Mouse (Mus musculus) megakaryocyte, adult 5-6 weeks (primary cell): ENCODE measurements around the gene Dohh. TPM values are rescaled to one million over a fixed set of nuclear protein-coding genes. Genes with fewer than 3 reads are reported as not detected.

Experiments
- ATAC-seq: 2 replicates; pipeline ENCODE4 v1.8.0; 2016; ENCODE audit warnings: mild to moderate bottlenecking, inconsistent platforms; ENCODE audit not compliant: poor library complexity, severe bottlenecking
- total RNA-seq, 2 experiments: library from RNA; stranded (forward) in 1 of 2; stranded (reverse) in 1 of 2; fragments of 153-499, 151-499 nt in 1 of 2; fragments of 221-1000, 200-1000 nt in 1 of 2; gene quantifications; 2 replicates each; pipeline versions ENCODE4 v1.2.3 to v1.2.4; 2015 to 2017

Gene Dohh
- 5.4 and 5.7 TPM in 2 replicates for total RNA-seq (2015)
- total RNA-seq (2017): 21.9 and 42.4 TPM in 2 replicates

- ATAC-seq: peak; percentile 97
Measured at GRCm38 (mm10) chr10:81383802-81384604, at the start of gene Dohh, which contains the start of gene Gm48551. Gene Dohh, plus strand, starts transcription at chr10:81384428. Gene Gm48551, plus strand, starts transcription at chr10:81384466.

DNA sequence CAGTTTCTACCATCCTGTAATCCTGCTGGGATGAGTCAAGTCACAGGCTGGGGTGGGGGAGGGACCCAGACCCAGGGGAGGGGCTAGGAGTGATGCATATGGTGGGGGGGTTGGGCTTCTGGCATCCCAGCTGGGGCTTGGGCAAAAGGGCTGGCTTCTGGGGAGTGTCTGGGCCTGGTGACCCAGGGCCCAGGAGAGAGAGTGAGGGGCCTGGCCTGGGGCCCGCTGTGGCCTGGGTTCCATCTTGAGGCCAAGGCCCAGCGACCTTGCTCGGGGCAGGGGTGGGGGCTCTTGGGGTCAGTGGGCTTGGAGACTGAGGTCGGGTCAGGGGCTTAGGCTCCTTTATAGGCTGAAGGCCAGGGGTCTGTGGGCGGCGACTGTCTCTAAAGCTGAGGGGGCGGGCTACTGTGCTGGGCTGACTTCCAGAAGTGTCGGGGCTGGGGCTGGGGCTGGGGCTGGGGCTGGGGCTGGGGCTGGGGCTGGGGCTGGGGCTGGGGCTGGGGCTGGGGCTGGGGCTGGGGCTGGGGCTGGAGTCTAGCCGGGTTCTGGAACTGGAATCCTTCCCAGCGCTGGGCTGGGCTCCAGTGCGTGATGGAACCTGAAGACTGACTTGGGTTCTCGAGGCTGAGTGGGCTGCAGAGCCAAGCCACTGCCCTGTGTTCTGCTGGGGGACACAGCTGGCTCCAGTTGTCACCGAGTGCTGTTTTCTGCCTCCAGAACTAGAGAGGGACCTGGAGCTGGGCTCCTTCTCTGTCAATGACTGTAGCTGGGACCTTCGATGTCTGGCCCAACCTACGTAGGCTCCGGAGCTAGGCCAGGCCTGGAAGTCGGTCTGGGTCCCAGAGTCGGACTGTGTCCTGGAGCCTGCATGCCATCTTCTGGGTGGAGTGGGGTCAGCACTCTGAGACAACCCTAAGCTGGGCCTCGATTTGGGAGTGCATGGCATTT lies 48.6 kb upstream of the Dohh start:
- ATAC-seq: no peak

- ATAC-seq: no peak
Measured at GRCm38 (mm10) chr10:81336558-81336957, 47.7 kb upstream of the Dohh start.

- ATAC-seq: no peak
Measured at GRCm38 (mm10) chr10:81340551-81341332, 43.5 kb upstream of the Dohh start.

- ATAC-seq: peak; percentile 76
Measured at GRCm38 (mm10) chr10:81341333-81341949, 42.8 kb upstream of the Dohh start.

DNA sequence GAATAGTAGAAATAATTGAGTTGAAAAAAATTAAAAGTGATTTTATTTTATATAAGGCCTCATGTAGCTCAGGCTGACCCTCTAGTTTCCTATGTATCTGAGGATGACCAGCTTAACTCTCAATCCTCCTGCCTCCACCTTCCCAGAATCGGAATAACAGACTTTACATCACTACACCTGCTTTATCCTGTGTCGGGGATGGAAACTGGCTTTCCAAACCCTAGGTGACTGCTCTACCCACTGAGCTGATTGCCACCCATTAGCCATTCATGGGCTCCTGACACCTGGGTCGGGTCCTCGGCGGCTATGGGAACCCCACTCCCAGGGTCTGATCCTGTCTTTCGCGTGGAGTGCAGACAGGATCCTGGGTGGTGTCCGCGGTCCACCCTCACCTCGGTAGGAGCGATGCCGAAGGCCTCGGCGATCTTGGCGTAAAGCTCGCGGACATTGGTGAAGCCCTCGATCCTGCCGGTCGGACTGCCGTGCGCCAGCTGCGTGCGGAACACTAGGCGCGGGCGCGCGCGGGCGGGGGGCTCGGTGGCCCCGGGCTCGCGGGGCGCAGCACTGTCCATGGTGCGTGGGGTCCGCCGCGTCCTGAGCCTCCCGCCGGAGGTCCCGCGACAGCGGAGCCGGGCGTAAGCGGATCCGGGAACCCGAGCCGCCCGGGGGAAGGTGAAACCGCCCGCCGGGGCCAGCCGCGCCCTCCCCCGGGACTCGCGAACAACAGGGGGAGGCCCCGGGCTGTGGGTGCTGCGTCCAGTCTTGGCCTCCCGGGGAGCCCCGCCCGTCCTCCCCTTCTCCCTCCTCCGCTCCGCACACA lies 41.3 kb upstream of the Dohh start, which contains the start of gene Gipc3:
Gene Gipc3, minus strand, starts transcription at position 581 of the 820 bp plus-strand sequence.
- ATAC-seq: no peak

GRCm38 (mm10) chr10:81344421-81345161 lies 39.6 kb upstream of the Dohh start:
- no peak for ATAC-seq

DNA sequence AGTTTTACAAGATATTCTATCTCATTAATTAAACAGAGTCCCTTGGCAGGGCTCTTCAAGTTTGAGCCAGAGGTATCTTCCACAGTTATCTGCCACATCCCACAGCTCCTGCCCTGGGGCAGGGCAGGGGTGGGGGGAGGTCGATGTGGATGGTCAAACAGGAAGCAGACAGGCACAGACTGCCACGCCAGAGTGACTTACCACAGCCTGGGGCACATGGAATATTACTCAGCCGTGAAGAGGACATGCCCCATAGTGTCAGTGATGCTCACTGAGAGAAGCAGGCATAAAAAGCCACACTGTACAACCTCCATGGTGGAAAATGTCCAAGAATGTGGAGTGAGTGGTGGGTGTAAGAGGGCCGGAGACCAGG lies 39.1 kb upstream of the Dohh start:
- no peak for ATAC-seq

GRCm38 (mm10) chr10:81346453-81347067 lies 37.7 kb upstream of the Dohh start:
- peak; percentile 55 for ATAC-seq

GRCm38 (mm10) chr10:81349146-81349545 lies 35.1 kb upstream of the Dohh start:
- ATAC-seq: peak; percentile 20; the same call in 1 of the 2 replicates

DNA sequence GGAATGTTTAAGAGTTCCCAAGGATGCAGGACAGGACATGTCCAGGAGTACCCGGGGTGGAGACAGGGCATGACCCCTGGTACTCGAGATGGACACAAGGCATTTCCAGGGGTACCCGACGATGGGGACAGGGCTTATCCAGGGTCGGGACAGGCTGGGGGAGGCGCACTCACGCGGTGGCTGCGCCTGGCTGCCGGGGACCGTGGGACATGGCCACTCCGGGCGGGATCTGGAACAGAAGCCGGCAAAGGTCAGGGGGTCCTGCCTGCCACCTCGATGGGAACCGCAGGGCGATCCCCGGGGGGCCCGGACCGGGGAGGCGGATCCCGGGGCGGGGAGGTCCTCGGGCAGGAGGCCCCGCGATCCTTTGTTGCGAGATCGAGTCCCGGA lies 34.3 kb upstream of the Dohh start:
- ATAC-seq: no peak

DNA sequence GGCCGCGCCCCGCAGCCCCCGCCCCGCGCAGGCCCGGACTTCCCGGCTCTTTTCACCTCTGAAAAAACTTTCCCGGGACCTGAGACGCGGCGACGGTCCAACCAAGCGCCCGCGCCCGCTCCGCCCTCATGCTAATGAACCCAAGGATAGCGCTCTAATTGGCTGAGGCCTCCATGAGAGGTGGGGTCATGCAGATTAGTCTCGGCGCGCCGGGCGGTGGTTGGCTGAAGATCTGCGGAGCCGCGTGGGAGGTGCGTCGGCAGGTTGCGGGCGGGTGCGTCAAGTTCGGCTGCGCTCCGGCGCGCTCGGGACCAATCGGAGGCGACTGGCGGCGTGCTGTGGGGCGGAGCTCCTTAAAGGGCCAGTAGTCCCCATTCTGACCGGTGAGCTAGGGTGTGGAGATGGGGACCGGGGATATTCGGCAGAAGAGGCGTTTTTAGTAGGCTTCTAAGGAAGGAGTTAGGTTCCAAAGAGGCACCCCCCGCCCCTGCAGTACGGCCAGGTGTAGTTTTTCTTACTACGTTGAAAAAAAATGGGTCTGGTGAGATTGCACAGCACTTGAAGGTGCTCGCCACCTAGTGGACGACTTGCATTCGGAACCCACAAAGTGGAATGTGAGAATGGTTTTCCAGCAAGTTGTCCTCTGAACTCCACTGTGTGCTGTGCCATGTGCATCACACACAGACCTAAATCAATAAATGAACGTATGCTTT lies 33.7 kb upstream of the Dohh start, which contains the start of gene Hmg20b:
Gene Hmg20b, minus strand, starts transcription at position 130 of the 713 bp plus-strand sequence.
- ATAC-seq: peak; percentile 89

GRCm38 (mm10) chr10:81351678-81352291 lies 32.4 kb upstream of the Dohh start:
- ATAC-seq: peak; percentile 25

GRCm38 (mm10) chr10:81354738-81355477 lies 29.3 kb upstream of the Dohh start:
- ATAC-seq: no peak

DNA sequence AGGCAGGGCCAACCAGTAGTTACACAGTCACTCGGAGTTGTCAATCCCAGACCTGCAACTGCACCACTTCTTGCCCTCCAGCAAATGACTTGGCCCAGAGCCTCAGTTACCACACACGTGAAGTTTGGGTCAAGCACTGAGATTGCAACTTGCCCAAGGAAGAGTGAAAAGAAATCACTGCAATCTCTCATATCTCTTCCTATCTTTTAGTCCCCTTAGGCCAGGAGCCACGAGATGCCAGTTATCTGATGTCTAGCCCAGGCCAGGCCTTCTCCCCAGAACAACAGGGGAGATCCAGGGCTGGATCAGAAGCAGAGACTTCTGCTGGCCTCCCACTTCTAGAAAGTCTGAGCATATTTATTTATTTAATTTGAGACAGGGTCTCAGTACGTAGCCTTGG lies 28.7 kb upstream of the Dohh start:
- ATAC-seq: no peak

GRCm38 (mm10) chr10:81356352-81356990 lies 27.8 kb upstream of the Dohh start:
- ATAC-seq: peak; percentile 67
